25 mouse cellular contexts compared by ENCODE assay signal in genomic region chr8:57432802-57433201, GRCm38 (mm10). TPM values are rescaled to one million over a fixed set of nuclear protein-coding genes. Genes with fewer than 3 reads are reported as not detected.
DNase-seq lines count a peak whose midpoint lies in the region; ATAC-seq lines count a peak whose summit lies in the region.
"Had no signal": no experiment of that assay in that cellular context is flagged by ENCODE, and none has a peak within 500 bp of the region (broad histone marks: within the 10 kb centered on the region; RNA-seq: fewer than 3 reads in every experiment).

No protein-coding gene starts in this region.

- no peak overlapping the region for H3K27ac ChIP-seq in liver, embryonic 11.5 days (ENCODE audit: low read depth, low read length)
- no peak overlapping the region for H3K27ac ChIP-seq in intestine, embryonic 16.5 days (ENCODE audit: low read length)
- H3K27ac ChIP-seq: embryonic facial prominence, embryonic 10.5 days; hindbrain, embryonic 15.5 days; liver, embryonic 15.5 days; midbrain, embryonic 13.5 days; neural tube, embryonic 13.5 days; stomach, embryonic 15.5 days had no signal

- ATAC-seq in granulocyte monocyte progenitor cell, adult 5-6 weeks (replicated peaks; ENCODE audit: poor library complexity, severe bottlenecking) = peak; percentile 79
- ATAC-seq in liver, embryonic 11.5 days (replicated peaks; ENCODE audit: low FRiP score) = no peak
- no peak for ATAC-seq in intestine, embryonic 16.5 days
- ATAC-seq: forebrain, embryonic 16.5 days; midbrain, embryonic 13.5 days had no signal

- no peak overlapping the region for H3K4me2 ChIP-seq in liver, embryonic 11.5 days
- H3K4me2 ChIP-seq in intestine, embryonic 16.5 days (ENCODE audit: low read depth, low read length) = no peak overlapping the region
- H3K4me2 ChIP-seq: hindbrain, embryonic 15.5 days; liver, embryonic 15.5 days; midbrain, embryonic 13.5 days; neural tube, embryonic 13.5 days; stomach, embryonic 15.5 days had no signal

- 79% methylated on average over 5 of the region's 5 CpGs for WGBS in liver, embryonic 11.5 days
- 70% methylated on average over 5 of the region's 5 CpGs for WGBS in intestine, embryonic 16.5 days

- intact Hi-C loops in heart, postnatal 10 days (cut with DNase I) = loop anchor here (5.0 kb wide), 2 partner anchors 54 to 79 kb away; partner anchors contain the start of genes Hmgb2 and Sap30

- no peaks in the 10 kb centered on the region for H3K4me1 ChIP-seq in liver, embryonic 11.5 days (replicated peaks; ENCODE audit: control insufficient read depth, insufficient read depth, low read length)
- peaks cover 3% of the 10 kb centered on the region; the same call in 1 of the 2 replicates for H3K4me1 ChIP-seq in intestine, embryonic 16.5 days (ENCODE audit: control insufficient read depth, insufficient read depth, low read length)
- H3K4me1 ChIP-seq: liver, embryonic 15.5 days had no signal

- no peaks in the 10 kb centered on the region for H3K9me3 ChIP-seq in liver, embryonic 11.5 days (ENCODE audit: control insufficient read depth, low read length)
- no peaks in the 10 kb centered on the region for H3K9me3 ChIP-seq in intestine, embryonic 16.5 days (ENCODE audit: control insufficient read depth, low read length)
- H3K9me3 ChIP-seq: embryonic facial prominence, embryonic 10.5 days; hindbrain, embryonic 15.5 days; liver, embryonic 15.5 days; megakaryocyte, embryonic 14.5 days; midbrain, embryonic 13.5 days; neural tube, embryonic 13.5 days; stomach, embryonic 15.5 days had no signal

- no peak overlapping the region for H3K4me3 ChIP-seq in liver, embryonic 11.5 days (ENCODE audit: low read depth, low read length)
- no peak overlapping the region for H3K4me3 ChIP-seq in intestine, embryonic 16.5 days (ENCODE audit: low read length)
- H3K4me3 ChIP-seq: embryonic facial prominence, embryonic 10.5 days; hindbrain, embryonic 15.5 days; liver, embryonic 15.5 days; megakaryocyte, embryonic 14.5 days; midbrain, embryonic 13.5 days; neural tube, embryonic 13.5 days; stomach, embryonic 15.5 days had no signal

- no peaks in the 10 kb centered on the region for H3K36me3 ChIP-seq in liver, embryonic 11.5 days (ENCODE audit: control insufficient read depth, insufficient read depth, low read length)
- H3K36me3 ChIP-seq in intestine, embryonic 16.5 days (ENCODE audit: control insufficient read depth, insufficient read depth, low read length) = no peaks in the 10 kb centered on the region
- H3K36me3 ChIP-seq: embryonic facial prominence, embryonic 10.5 days; hindbrain, embryonic 15.5 days; liver, embryonic 15.5 days; midbrain, embryonic 13.5 days; neural tube, embryonic 13.5 days; stomach, embryonic 15.5 days had no signal

- peak; percentile 30 for DNase-seq in heart, adult 11 months
- DNase-seq in heart, postnatal 4 days = no peak
- peak; percentile 61 for DNase-seq in lung, postnatal 36 days
- DNase-seq in naive thymus-derived CD4-positive, alpha-beta T cell, adult 2 months (ENCODE audit: low read depth) = peak; percentile 14
- DNase-seq in liver, embryonic 11.5 days (ENCODE audit: low spot score) = no peak
- DNase-seq in heart, postnatal 10 days = no peak
- DNase-seq: adrenal gland, postnatal 14 days; cerebellum, adult 9-10 months; gastrocnemius, postnatal 14 days; heart, postnatal 36 days; kidney, adult 18-20 months; kidney, postnatal 4 days; thymus, postnatal 36 days had no signal

- H3K9ac ChIP-seq in liver, embryonic 11.5 days (ENCODE audit: low read depth, low read length) = no peak overlapping the region
- no peak overlapping the region for H3K9ac ChIP-seq in intestine, embryonic 16.5 days (ENCODE audit: low read depth, low read length)
- H3K9ac ChIP-seq: hindbrain, embryonic 15.5 days; liver, embryonic 15.5 days; midbrain, embryonic 13.5 days; neural tube, embryonic 13.5 days; stomach, embryonic 15.5 days had no signal

- H3K27me3 ChIP-seq in liver, embryonic 11.5 days (replicated peaks; ENCODE audit: control insufficient read depth, insufficient read depth, low read length) = no peaks in the 10 kb centered on the region
- no peaks in the 10 kb centered on the region for H3K27me3 ChIP-seq in intestine, embryonic 16.5 days (replicated peaks; ENCODE audit: control insufficient read depth, insufficient read depth, low read length)
- H3K27me3 ChIP-seq: hindbrain, embryonic 15.5 days; liver, embryonic 15.5 days had no signal

RNA-seq across cellular contexts. Expression of gene Scrg1, which starts 22.9 kb away (rescaled TPM):
- not detected for total RNA-seq in heart, postnatal 4 days (2021)
- not detected in 2 replicates for total RNA-seq in granulocyte monocyte progenitor cell, adult 5-6 weeks (2014; fragmentation: Nextera tagmentation)
- not detected in 2 replicates for total RNA-seq in granulocyte monocyte progenitor cell, adult 5-6 weeks (2017)
- not detected in 2 replicates for polyA plus RNA-seq in liver, embryonic 11.5 days (2014; fragmentation: Nextera tagmentation; extraction: Ambion mirVana)
- 0.27 TPM in 1 of 2 replicates, not detected in the other for polyA plus RNA-seq in intestine, embryonic 16.5 days (2015; fragmentation: Nextera tagmentation; extraction: Ambion mirVana)
- total RNA-seq in heart, postnatal 10 days (2021) = not detected
- total RNA-seq: gastrocnemius, postnatal 14 days; heart, adult 8-10 months; heart, postnatal 36 days had no signal
- polyA plus RNA-seq: kidney, embryonic 16.5 days had no signal

RNA-seq across cellular contexts. Expression of gene Sap30, which starts 54.9 kb away (rescaled TPM):
- 10 to 100 TPM; 34.0 to 37.4 TPM for total RNA-seq in heart, postnatal 4 days (2021)
- total RNA-seq in granulocyte monocyte progenitor cell, adult 5-6 weeks (2014; fragmentation: Nextera tagmentation) = 21.9 and 24.6 TPM in 2 replicates
- total RNA-seq in granulocyte monocyte progenitor cell, adult 5-6 weeks (2017) = 73.7 and 93.3 TPM in 2 replicates
- 42.9 and 45.7 TPM in 2 replicates for polyA plus RNA-seq in liver, embryonic 11.5 days (2014; fragmentation: Nextera tagmentation; extraction: Ambion mirVana)
- 20.6 and 21.7 TPM in 2 replicates for polyA plus RNA-seq in intestine, embryonic 16.5 days (2015; fragmentation: Nextera tagmentation; extraction: Ambion mirVana)
- 10 to 100 TPM; 17.8 to 21.1 TPM for total RNA-seq in heart, postnatal 10 days (2021)

Comparison
In these comparisons a context has a peak if more than half of its experiments do, and no peak if none do; other contexts are left out.
1. DNase-seq: peak in heart, adult 11 months (single experiment), lung, postnatal 36 days (single experiment) and naive thymus-derived CD4-positive, alpha-beta T cell, adult 2 months (single experiment); none in heart, postnatal 4 days (single experiment), liver, embryonic 11.5 days (single experiment) and heart, postnatal 10 days (0 of 2).